Mouse (Mus musculus): Measurements from ENCODE around the gene Gm5114. TPM values are rescaled to one million over a fixed set of nuclear protein-coding genes. Genes with fewer than 3 reads are reported as not detected.
"Not testable (repeated sequence)": the region's sequence is repeated elsewhere in the genome, so short reads cannot be mapped to it uniquely, and the experiment has no call there.

The Gm5114 gene
- total RNA-seq (2014; fragmentation: Nextera tagmentation): not detected in 2 replicates
- total RNA-seq (2017): not detected in 2 replicates

GRCm38 (mm10) chr7:39413060-39413459 lies at the start of gene Gm5114:
TSS of gene Gm5114 (minus strand) at chr7:39413160.
- ATAC-seq (replicated peaks; ENCODE audit: poor library complexity, severe bottlenecking): not testable (repeated sequence)

- peak; percentile 93 for ATAC-seq (replicated peaks; ENCODE audit: poor library complexity, severe bottlenecking)
Measured at GRCm38 (mm10) chr7:39455806-39456205, 42.8 kb upstream of the Gm5114 start.

- peak; percentile 97 for ATAC-seq (replicated peaks; ENCODE audit: poor library complexity, severe bottlenecking)
Measured at GRCm38 (mm10) chr7:39449260-39450021, 36.5 kb upstream of the Gm5114 start.

GRCm38 (mm10) chr7:39448626-39449242 lies 35.8 kb upstream of the Gm5114 start:
- no peak for ATAC-seq (replicated peaks; ENCODE audit: poor library complexity, severe bottlenecking)

- ATAC-seq (replicated peaks; ENCODE audit: poor library complexity, severe bottlenecking): no peak
Measured at GRCm38 (mm10) chr7:39441237-39441636, 28.3 kb upstream of the Gm5114 start.

- no peak for ATAC-seq (replicated peaks; ENCODE audit: poor library complexity, severe bottlenecking)
Measured at GRCm38 (mm10) chr7:39440362-39440761, 27.4 kb upstream of the Gm5114 start.

Other genes starting within 250 kb of the Gm5114 start
- gene Zfp619, start 104.6 kb upstream of the Gm5114 start, total RNA-seq (2014; fragmentation: Nextera tagmentation): 3.4 and 4.5 TPM in 2 replicates
- gene Zfp619, start 104.6 kb upstream of the Gm5114 start, total RNA-seq (2017): 2.0 and 3.0 TPM in 2 replicates